Mouse (Mus musculus): ENCODE measurements around the gene Sspn. TPM values are rescaled to one million over a fixed set of nuclear protein-coding genes. Genes with fewer than 3 reads are reported as not detected.

Gene Sspn
- polyA plus RNA-seq, 1 experiment: 4.7 TPM

DNA sequence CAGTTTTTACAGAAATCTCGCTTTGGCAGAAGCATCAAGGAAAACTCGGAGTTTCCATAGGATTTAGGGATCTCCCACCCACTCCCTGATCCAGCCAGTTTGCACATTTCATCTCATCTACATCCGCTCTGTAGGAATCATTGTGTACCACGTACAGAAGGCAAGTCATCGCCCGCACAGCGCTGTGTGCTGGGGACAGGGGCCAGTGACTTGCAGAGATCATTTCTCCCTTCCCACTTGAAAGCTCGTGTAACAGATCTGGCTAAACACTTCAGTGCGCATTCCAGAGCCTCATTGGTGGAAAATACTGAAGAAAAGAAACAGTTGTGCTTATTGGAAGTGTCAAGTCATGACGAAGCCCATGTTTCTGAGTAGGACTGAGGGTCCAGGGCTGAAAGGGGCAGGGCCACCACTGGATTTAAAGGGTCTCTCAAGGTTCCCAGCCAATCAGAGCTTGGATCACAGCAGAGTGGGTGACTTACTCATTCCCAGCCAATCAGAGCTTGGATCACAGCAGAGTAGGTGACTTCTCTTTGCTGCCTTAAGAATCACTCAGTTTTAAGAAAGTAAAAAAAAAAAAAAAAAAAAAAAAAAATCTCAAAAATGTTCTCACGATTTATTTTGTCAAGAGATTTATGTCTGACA, 14.4 kb downstream of the Sspn start:
- no peaks in the 10 kb centered on the region for H3K79me3 ChIP-seq (ENCODE audit: low read depth)

DNA sequence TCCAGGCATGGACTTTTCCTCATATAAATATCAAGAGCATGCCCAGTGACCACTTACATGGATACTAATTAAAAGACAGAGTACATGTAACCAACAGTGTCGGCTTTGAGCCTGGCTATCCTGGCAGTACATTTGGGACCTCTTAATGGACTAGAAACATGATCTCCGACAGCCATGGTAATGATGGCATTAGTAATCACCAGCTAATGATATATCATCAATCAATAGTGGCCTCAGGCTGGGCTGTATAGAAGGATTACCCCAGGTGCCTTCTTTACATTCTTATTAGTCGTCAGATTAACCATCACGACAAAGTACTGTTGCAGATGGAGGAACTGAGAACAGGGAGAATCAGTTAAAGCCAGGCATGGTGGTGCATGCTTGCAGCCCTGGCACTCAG, 17.6 kb downstream of the Sspn start:
- no peaks in the 10 kb centered on the region for H3K27me3 ChIP-seq (ENCODE audit: control insufficient read depth, insufficient read depth, insufficient read length)
- no peaks in the 10 kb centered on the region for H3K79me2 ChIP-seq (ENCODE audit: control insufficient read depth, insufficient read depth)
- no peaks in the 10 kb centered on the region for H3K36me3 ChIP-seq (ENCODE audit: control insufficient read depth, insufficient read depth)
- H3ac ChIP-seq (ENCODE audit: control insufficient read depth, insufficient read length, low read depth): no peak overlapping the region
- no peak overlapping the region for H3K4me3 ChIP-seq (ENCODE audit: insufficient read depth, poor library complexity, severe bottlenecking)
- no peaks in the 10 kb centered on the region for H3K79me3 ChIP-seq (ENCODE audit: low read depth)
- TF ChIP-seq USF1 (IDR thresholded peaks at IDR 0.05; ENCODE audit: low read depth) (no peak), MYOD1 (IDR thresholded peaks at IDR 0.05; ENCODE audit: control insufficient read depth, insufficient read length, low read depth) (no peak), MAX (IDR thresholded peaks at IDR 0.05) (no peak), CEBPB (IDR thresholded peaks at IDR 0.05; ENCODE audit: low read depth) (no peak), CTCF (IDR thresholded peaks at IDR 0.05; ENCODE audit: control insufficient read depth, insufficient read depth, insufficient read length) (no peak), MYOG (IDR thresholded peaks at IDR 0.05; ENCODE audit: control insufficient read depth, extremely low read depth, insufficient read length) (no peak), FOSL1 (IDR thresholded peaks at IDR 0.05; ENCODE audit: insufficient read depth, low read length, poor library complexity, severe bottlenecking) (no peak)

More for the DNA sequence above, 14.4 kb downstream of the Sspn start:
- Histone ChIP-seq H3ac (ENCODE audit: control insufficient read depth, insufficient read length, low read depth) (no peak overlapping the region), H3K79me2 (ENCODE audit: control insufficient read depth, insufficient read depth) (no peaks in the 10 kb centered on the region), H3K4me3 (ENCODE audit: insufficient read depth, poor library complexity, severe bottlenecking) (no peak overlapping the region), H3K27me3 (ENCODE audit: control insufficient read depth, insufficient read depth, insufficient read length) (no peaks in the 10 kb centered on the region), H3K36me3 (ENCODE audit: control insufficient read depth, insufficient read depth) (no peaks in the 10 kb centered on the region)
- TF ChIP-seq MYOD1 (IDR thresholded peaks at IDR 0.05; ENCODE audit: control insufficient read depth, insufficient read length, low read depth): no peak
- no peak for TF ChIP-seq FOSL1 (IDR thresholded peaks at IDR 0.05; ENCODE audit: insufficient read depth, low read length, poor library complexity, severe bottlenecking)
- no peak for TF ChIP-seq USF1 (IDR thresholded peaks at IDR 0.05; ENCODE audit: low read depth)
- TF ChIP-seq MYOG (IDR thresholded peaks at IDR 0.05; ENCODE audit: control insufficient read depth, extremely low read depth, insufficient read length): no peak
- no peak for TF ChIP-seq CEBPB (IDR thresholded peaks at IDR 0.05; ENCODE audit: low read depth)
- no peak for TF ChIP-seq MAX (IDR thresholded peaks at IDR 0.05)
- no peak for TF ChIP-seq CTCF (IDR thresholded peaks at IDR 0.05; ENCODE audit: control insufficient read depth, insufficient read depth, insufficient read length)

DNA sequence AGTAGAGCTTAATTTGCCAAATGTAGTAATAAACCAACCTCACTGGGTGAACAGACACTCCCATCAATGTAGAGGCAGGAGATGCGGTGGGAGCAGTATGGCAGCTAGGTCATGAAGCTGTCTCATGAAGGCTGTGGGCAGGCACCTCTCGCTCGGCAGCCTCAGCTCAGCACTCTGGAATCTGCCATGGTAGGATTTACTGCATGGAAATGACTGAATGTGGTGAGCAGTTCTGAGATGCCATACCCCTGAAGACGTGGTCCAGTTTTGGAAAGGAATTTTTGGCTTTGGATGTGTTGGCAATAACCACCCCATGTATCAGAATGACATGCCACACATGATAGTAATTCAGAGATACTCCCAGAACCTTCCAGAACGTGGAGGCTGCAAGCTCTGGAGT, 19.2 kb downstream of the Sspn start:
- Histone ChIP-seq H3K4me3 (ENCODE audit: insufficient read depth, poor library complexity, severe bottlenecking) (no peak overlapping the region), H3ac (ENCODE audit: control insufficient read depth, insufficient read length, low read depth) (no peak overlapping the region), H3K36me3 (ENCODE audit: control insufficient read depth, insufficient read depth) (no peaks in the 10 kb centered on the region), H3K79me3 (ENCODE audit: low read depth) (no peaks in the 10 kb centered on the region), H3K79me2 (ENCODE audit: control insufficient read depth, insufficient read depth) (no peaks in the 10 kb centered on the region), H3K27me3 (ENCODE audit: control insufficient read depth, insufficient read depth, insufficient read length) (no peaks in the 10 kb centered on the region)
- no peak for TF ChIP-seq USF1 (IDR thresholded peaks at IDR 0.05; ENCODE audit: low read depth)
- TF ChIP-seq FOSL1 (IDR thresholded peaks at IDR 0.05; ENCODE audit: insufficient read depth, low read length, poor library complexity, severe bottlenecking): no peak
- TF ChIP-seq MAX (IDR thresholded peaks at IDR 0.05): no peak
- no peak for TF ChIP-seq MYOG (IDR thresholded peaks at IDR 0.05; ENCODE audit: control insufficient read depth, extremely low read depth, insufficient read length)
- TF ChIP-seq CEBPB (IDR thresholded peaks at IDR 0.05; ENCODE audit: low read depth): no peak
- no peak for TF ChIP-seq CTCF (IDR thresholded peaks at IDR 0.05; ENCODE audit: control insufficient read depth, insufficient read depth, insufficient read length)
- TF ChIP-seq MYOD1 (IDR thresholded peaks at IDR 0.05; ENCODE audit: control insufficient read depth, insufficient read length, low read depth): no peak

DNA sequence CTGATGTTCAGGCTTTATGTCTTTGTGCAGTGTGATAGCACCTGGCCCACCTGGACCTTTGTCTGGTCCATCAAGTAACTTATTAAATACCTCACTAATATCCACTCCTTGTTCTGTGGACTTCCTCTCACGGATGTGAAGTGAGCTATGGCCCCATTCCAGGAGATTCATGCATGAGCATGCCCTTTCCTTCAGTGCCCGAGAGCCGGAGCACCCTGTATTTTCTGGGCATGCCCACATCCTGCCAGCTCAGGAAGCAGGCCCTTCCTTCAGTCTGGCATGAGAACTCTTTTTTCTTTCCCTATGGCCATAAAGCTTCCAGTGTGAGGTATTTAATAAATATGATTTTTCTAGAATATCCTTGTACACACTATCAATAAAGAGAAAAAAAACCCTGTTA, 21.2 kb downstream of the Sspn start:
- H3K4me3 ChIP-seq (ENCODE audit: insufficient read depth, poor library complexity, severe bottlenecking): no peak overlapping the region
- no peaks in the 10 kb centered on the region for H3K79me2 ChIP-seq (ENCODE audit: control insufficient read depth, insufficient read depth)
- no peaks in the 10 kb centered on the region for H3K79me3 ChIP-seq (ENCODE audit: low read depth)
- no peaks in the 10 kb centered on the region for H3K27me3 ChIP-seq (ENCODE audit: control insufficient read depth, insufficient read depth, insufficient read length)
- no peak overlapping the region for H3ac ChIP-seq (ENCODE audit: control insufficient read depth, insufficient read length, low read depth)
- no peaks in the 10 kb centered on the region for H3K36me3 ChIP-seq (ENCODE audit: control insufficient read depth, insufficient read depth)
- TF ChIP-seq CTCF (IDR thresholded peaks at IDR 0.05; ENCODE audit: control insufficient read depth, insufficient read depth, insufficient read length) (no peak), MAX (IDR thresholded peaks at IDR 0.05) (no peak), FOSL1 (IDR thresholded peaks at IDR 0.05; ENCODE audit: insufficient read depth, low read length, poor library complexity, severe bottlenecking) (no peak), CEBPB (IDR thresholded peaks at IDR 0.05; ENCODE audit: low read depth) (no peak), USF1 (IDR thresholded peaks at IDR 0.05; ENCODE audit: low read depth) (no peak), MYOG (IDR thresholded peaks at IDR 0.05; ENCODE audit: control insufficient read depth, extremely low read depth, insufficient read length) (no peak), MYOD1 (IDR thresholded peaks at IDR 0.05; ENCODE audit: control insufficient read depth, insufficient read length, low read depth) (no peak)

DNA sequence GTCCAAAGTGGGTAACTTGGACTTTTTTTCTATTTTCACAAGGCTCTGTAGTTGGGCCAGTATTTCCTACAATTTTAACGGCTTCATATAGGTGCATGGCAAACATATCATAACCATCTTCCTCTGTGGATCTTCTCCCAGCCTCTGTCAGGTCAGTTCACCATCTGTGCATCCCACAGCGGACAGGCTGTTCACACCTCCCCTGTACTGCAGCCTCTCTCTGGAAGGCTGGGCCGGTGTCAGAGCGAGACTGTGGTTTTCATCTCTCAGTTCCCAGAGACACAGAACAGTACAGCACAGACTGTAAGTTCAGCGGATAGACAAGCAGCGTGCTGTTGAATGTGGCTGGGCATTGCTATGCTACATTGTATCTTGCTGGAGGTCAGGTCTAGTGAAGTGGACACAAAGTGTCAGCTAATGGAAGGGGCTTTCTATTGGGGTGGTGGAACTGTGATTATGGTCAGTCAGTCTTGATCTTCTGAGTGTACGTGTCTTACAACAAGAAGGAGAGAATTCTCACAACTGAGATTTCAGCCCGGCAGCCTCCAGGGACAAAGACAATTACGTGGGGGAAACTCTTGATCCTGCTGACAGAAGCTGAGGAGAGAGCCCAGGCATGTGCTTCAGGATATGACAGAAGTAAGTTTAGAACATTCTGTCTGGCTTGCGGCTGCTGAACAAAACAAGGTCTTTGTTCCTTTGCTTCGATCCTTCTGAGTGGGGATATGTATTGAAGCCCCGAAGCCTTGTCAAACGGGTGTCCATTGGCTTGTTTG, 21.9 kb downstream of the Sspn start:
- Histone ChIP-seq H3K36me3 (ENCODE audit: control insufficient read depth, insufficient read depth) (no peaks in the 10 kb centered on the region), H3K79me2 (ENCODE audit: control insufficient read depth, insufficient read depth) (no peaks in the 10 kb centered on the region), H3ac (ENCODE audit: control insufficient read depth, insufficient read length, low read depth) (no peak overlapping the region), H3K27me3 (ENCODE audit: control insufficient read depth, insufficient read depth, insufficient read length) (no peaks in the 10 kb centered on the region), H3K4me3 (ENCODE audit: insufficient read depth, poor library complexity, severe bottlenecking) (no peak overlapping the region), H3K79me3 (ENCODE audit: low read depth) (no peaks in the 10 kb centered on the region)
- TF ChIP-seq CEBPB (IDR thresholded peaks at IDR 0.05; ENCODE audit: low read depth) (no peak), CTCF (IDR thresholded peaks at IDR 0.05; ENCODE audit: control insufficient read depth, insufficient read depth, insufficient read length) (no peak), MYOG (IDR thresholded peaks at IDR 0.05; ENCODE audit: control insufficient read depth, extremely low read depth, insufficient read length) (no peak)

Measured in C2C12 (cell line).